Mouse (Mus musculus) central nervous system, embryonic 14 days (tissue): ENCODE data around the gene 4930512M02Rik. TPM values are rescaled to one million over a fixed set of nuclear protein-coding genes. Genes with fewer than 3 reads are reported as not detected.

ENCODE experiments used
- polyA plus RNA-seq: library from polyadenylated mRNA; depleted of rRNA; stranded (reverse); fragments of >200 nt; gene quantifications from 2 replicates; pipeline ENCODE4 v1.2.3, GENCODE M21; 2012; rRNA removed

Gene 4930512M02Rik
- not detected in 2 replicates for polyA plus RNA-seq

GRCm38 (mm10) chr11:11627735-11628134, at the start of gene 4930512M02Rik:
Gene 4930512M02Rik, minus strand, starts transcription at chr11:11627835.

Other genes with a start within 250 kb of the 4930512M02Rik start
- gene Spata48, start 165.7 kb downstream of the 4930512M02Rik start, polyA plus RNA-seq, result 0.24 and 0.47 TPM in 2 replicates
- gene Zpbp, start 165.4 kb downstream of the 4930512M02Rik start, polyA plus RNA-seq, result 0.38 and 0.40 TPM in 2 replicates
- 3.4 and 4.3 TPM in 2 replicates for gene Ikzf1, start 57.2 kb upstream of the 4930512M02Rik start, polyA plus RNA-seq
- 10.7 and 12.3 TPM in 2 replicates for gene Fignl1, start 181.1 kb upstream of the 4930512M02Rik start, polyA plus RNA-seq